Mouse (Mus musculus) WW6 (cell line): ENCODE data around the gene Slc12a3.

Experiments
- DNase-seq: peaks from one replicate; pipeline ENCODE4 v3.0.0-alpha.2; 2013; ENCODE audit warnings: low read depth, low spot score

The Slc12a3 gene

GRCm38 (mm10) chr8:94375551-94375991, 46.6 kb downstream of the Slc12a3 start:
- DNase-seq: no peak

GRCm38 (mm10) chr8:94376176-94376575, 47.2 kb downstream of the Slc12a3 start:
- DNase-seq: no peak

- DNase-seq: no peak
These were observed 47.6 kb downstream of the Slc12a3 start for GRCm38 (mm10) chr8:94376580-94376979.

- no peak for DNase-seq
These were observed 48.0 kb downstream of the Slc12a3 start for GRCm38 (mm10) chr8:94377031-94377430.

GRCm38 (mm10) chr8:94377714-94378205, 48.8 kb downstream of the Slc12a3 start:
- no peak for DNase-seq

GRCm38 (mm10) chr8:94378763-94379415, 49.9 kb downstream of the Slc12a3 start:
- no peak for DNase-seq

- DNase-seq: no peak
These were observed 50.7 kb downstream of the Slc12a3 start for GRCm38 (mm10) chr8:94379686-94380085.

GRCm38 (mm10) chr8:94384166-94384565, 55.2 kb downstream of the Slc12a3 start:
- DNase-seq: no peak

- DNase-seq: no peak
These were observed 56.7 kb downstream of the Slc12a3 start for GRCm38 (mm10) chr8:94385506-94386213.

GRCm38 (mm10) chr8:94386214-94387026, 57.4 kb downstream of the Slc12a3 start, which contains the start of gene Herpud1:
Herpud1 (plus strand) TSS chr8:94386438.
- DNase-seq: peak; percentile 89

GRCm38 (mm10) chr8:94387027-94387684, 58.2 kb downstream of the Slc12a3 start:
- DNase-seq: peak; percentile 31

- DNase-seq: no peak
These were observed 58.8 kb downstream of the Slc12a3 start for GRCm38 (mm10) chr8:94387785-94388184.

GRCm38 (mm10) chr8:94389531-94389930, 60.5 kb downstream of the Slc12a3 start:
- no peak for DNase-seq

GRCm38 (mm10) chr8:94390429-94390828, 61.4 kb downstream of the Slc12a3 start:
- DNase-seq: no peak

GRCm38 (mm10) chr8:94390910-94391309, 61.9 kb downstream of the Slc12a3 start:
- no peak for DNase-seq

GRCm38 (mm10) chr8:94392147-94392546, 63.1 kb downstream of the Slc12a3 start:
- DNase-seq: peak; percentile 61

GRCm38 (mm10) chr8:94392648-94393047, 63.6 kb downstream of the Slc12a3 start:
- DNase-seq: no peak

- DNase-seq: no peak
These were observed 67.0 kb downstream of the Slc12a3 start for GRCm38 (mm10) chr8:94395851-94396540.

GRCm38 (mm10) chr8:94396964-94397657, 68.1 kb downstream of the Slc12a3 start:
- DNase-seq: no peak

- DNase-seq: no peak
These were observed 69.6 kb downstream of the Slc12a3 start for GRCm38 (mm10) chr8:94398587-94398986.
